Mouse (Mus musculus) heart, embryonic 13.5 days (tissue): ENCODE measurements at regions not wholly inside any gene's neighbourhood (a gene's known extent, or its start where the extent isn't known, plus 50 kb on each side); places are given as distances from the start of the nearest gene placed in this dataset.

Experiments used
- ATAC-seq: fragments of 200-750 bp; cut with Nextera tagmentation; 2 replicates; pipeline ENCODE4 v1.8.0; 2017; ENCODE audit warnings: moderate TSS enrichment; ENCODE audit not compliant: insufficient number of reproducible peaks, low FRiP score, low TSS enrichment; ENCODE audit errors: extremely low read depth
- H3K27ac ChIP-seq: fragments of 300-500 bp; sonication (generic); replicated peaks from 2 replicates; pipeline ENCODE4 v1.5.1; 2015; ENCODE audit warnings: moderate library complexity, mild to moderate bottlenecking, inconsistent platforms
- H3K27me3 ChIP-seq: fragments of 300-500 bp; sonication (generic); replicated peaks from 2 replicates; pipeline ENCODE4 v1.6.1; 2015; ENCODE audit warnings: mild to moderate bottlenecking, inconsistent platforms
- H3K36me3 ChIP-seq: fragments of 300-500 bp; sonication (generic); 2 replicates; pipeline ENCODE4 v1.6.1; 2015; ENCODE audit warnings: mild to moderate bottlenecking, inconsistent platforms
- H3K4me1 ChIP-seq: fragments of 300-500 bp; sonication (generic); 2 replicates; pipeline ENCODE4 v1.6.1; 2015; ENCODE audit warnings: inconsistent platforms
- H3K4me2 ChIP-seq: fragments of 300-500 bp; sonication (generic); 2 replicates; pipeline ENCODE4 v1.6.1; 2015; ENCODE audit warnings: inconsistent platforms, mild to moderate bottlenecking, moderate library complexity
- H3K4me3 ChIP-seq: fragments of 300-500 bp; sonication (generic); 2 replicates; pipeline ENCODE4 v1.5.1; 2015; ENCODE audit warnings: moderate library complexity, mild to moderate bottlenecking, inconsistent platforms
- H3K9ac ChIP-seq: fragments of 300-500 bp; sonication (generic); 2 replicates; pipeline ENCODE4 v1.6.1; 2015; ENCODE audit warnings: inconsistent platforms, mild to moderate bottlenecking, moderate library complexity
- H3K9me3 ChIP-seq: fragments of 300-500 bp; sonication (generic); 2 replicates; pipeline ENCODE4 v1.6.1; 2016; ENCODE audit warnings: inconsistent platforms
- WGBS: fragments of 180-500 bp; shearing (Covaris S2); methylation state at CpG from one replicate; pipeline ENCODE4 v1.1.7; 2015; ENCODE audit warnings: mixed read lengths; 5-methylcytosine and 5-hydroxymethylcytosine counted together

DNA sequence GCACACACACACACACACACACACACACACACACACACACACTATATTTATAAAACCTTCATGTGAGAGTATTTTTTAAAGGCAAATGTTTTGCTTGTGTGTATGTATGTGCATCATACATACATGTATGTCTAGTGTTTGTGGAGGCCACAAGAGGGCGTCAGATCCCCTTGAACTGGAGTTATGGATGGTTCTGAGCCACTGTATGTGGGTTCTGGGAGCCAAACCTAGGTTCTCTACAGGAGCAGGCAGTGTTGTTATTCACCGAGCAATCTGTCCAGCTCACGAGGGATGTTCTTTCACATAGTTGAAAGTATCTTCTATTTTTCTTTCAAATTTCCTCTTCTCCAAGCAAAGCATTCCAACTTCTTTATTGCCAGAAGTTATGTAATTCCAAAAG lies 56.3 kb upstream of the Agtr2 start:
- 59% methylated on average over 3 of the region's 3 CpGs for WGBS
- H3K27ac ChIP-seq = no peak overlapping the region
- H3K36me3 ChIP-seq = no peaks in the 10 kb centered on the region
- H3K4me3 ChIP-seq = no peak overlapping the region
- no peak overlapping the region for H3K4me2 ChIP-seq
- no peak for ATAC-seq
- no peaks in the 10 kb centered on the region for H3K4me1 ChIP-seq
- H3K9me3 ChIP-seq = no peaks in the 10 kb centered on the region
- no peaks in the 10 kb centered on the region for H3K27me3 ChIP-seq
- H3K9ac ChIP-seq = no peak overlapping the region

DNA sequence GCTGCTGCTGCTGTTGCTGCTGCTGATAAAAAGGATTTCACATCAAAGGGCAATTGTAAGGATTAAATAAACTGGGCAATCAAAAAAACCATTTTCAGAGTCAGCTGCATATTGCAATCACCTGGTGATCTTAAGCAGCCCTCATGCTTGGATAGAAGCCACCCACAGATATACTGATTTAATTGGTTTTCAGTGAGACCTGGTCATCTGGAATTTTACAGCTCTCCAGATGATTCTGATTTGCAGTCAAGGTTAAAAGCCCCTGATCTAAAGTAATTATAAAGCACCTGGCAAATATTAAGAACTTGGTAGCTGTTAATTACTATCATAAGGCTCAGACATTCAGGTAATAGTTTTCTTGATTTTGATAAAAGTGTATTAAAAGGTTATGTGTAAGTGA lies 50.8 kb upstream of the Agtr2 start:
- Histone ChIP-seq H3K4me3 (no peak overlapping the region), H3K9ac (no peak overlapping the region), H3K4me1 (no peaks in the 10 kb centered on the region), H3K36me3 (no peaks in the 10 kb centered on the region), H3K27ac (no peak overlapping the region), H3K9me3 (0 out of 2 replicates have a peak, but pooled peaks cover 2% of the 10 kb centered on the region), H3K4me2 (no peak overlapping the region), H3K27me3 (no peaks in the 10 kb centered on the region)
- no peak for ATAC-seq
